Mouse (Mus musculus): ENCODE results near the gene Serpina7. TPM values are rescaled to one million over a fixed set of nuclear protein-coding genes. Genes with fewer than 3 reads are reported as not detected.

Serpina7 gene
- polyA plus RNA-seq (2012; fragmentation: generic; extraction: Trizol), result not detected

DNA sequence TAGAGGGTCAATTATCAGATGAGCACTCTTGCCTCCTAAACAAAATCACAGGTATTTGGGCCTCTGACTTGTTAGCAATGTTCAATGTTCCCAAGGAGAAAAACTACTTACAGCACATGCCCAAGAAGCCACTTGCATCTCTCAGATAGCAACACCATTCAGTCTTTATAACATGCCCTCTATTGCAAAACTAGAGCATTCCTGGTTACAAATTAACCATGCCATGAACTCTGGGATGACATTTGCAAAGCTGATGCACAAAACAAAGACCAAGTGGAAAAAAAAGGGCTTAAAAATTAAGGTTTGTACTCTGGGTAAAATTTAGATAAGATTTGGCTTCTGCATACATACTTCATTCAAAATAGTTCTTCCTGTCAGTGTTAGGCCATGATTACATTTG is at the start of gene Serpina7:
Gene Serpina7 (minus strand): TSS at position 160 of the 400 bp plus-strand sequence.

DNA sequence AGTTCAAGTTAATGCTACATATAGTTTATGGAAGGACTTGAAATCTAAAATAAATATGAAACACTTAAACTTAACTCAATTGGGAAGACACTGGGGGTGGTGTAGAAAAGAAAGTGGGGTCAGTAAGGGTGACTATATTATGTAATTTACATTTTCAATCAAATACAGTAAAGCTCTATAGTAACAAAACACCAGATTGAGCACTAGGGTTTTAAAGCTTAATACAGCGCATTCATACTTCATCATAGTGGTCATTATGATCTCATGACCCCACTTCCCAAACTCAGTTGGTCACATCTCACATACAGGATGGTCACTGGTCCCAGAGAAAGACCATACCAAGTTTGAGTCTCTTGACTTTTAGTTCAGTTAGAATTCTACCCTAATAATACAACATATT is 907 bp upstream of the Serpina7 start, which contains the start of gene 4930513O06Rik:
Gene 4930513O06Rik (plus strand): TSS at position 301 of the 400 bp plus-strand sequence.

Other genes starting within 250 kb of the Serpina7 start
- under 1 TPM; under 0.01 to 0.67 TPM for gene Nrk, start 170.8 kb downstream of the Serpina7 start, polyA plus RNA-seq (2012; fragmentation: generic; extraction: Trizol)
- not detected for gene 4930513O06Rik, start 1.0 kb upstream of the Serpina7 start, polyA plus RNA-seq (2012; fragmentation: generic; extraction: Trizol)
- not detected for gene 4933428M09Rik, start 94.0 kb upstream of the Serpina7 start, polyA plus RNA-seq (2012; fragmentation: generic; extraction: Trizol)
- gene Mum1l1, start 124.8 kb upstream of the Serpina7 start, polyA plus RNA-seq (2012; fragmentation: generic; extraction: Trizol), result 1 to 10 TPM in 1 of 2 experiments, under 1 TPM in 1; 0.47 to 2.5 TPM
- gene Trap1a, start 248.4 kb upstream of the Serpina7 start, polyA plus RNA-seq (2012; fragmentation: generic; extraction: Trizol), result under 1 TPM; 0.02 to 0.07 TPM

All from C3H10T1/2 (cell line).